Mouse (Mus musculus): ENCODE measurements at regions not wholly inside any gene's neighbourhood (a gene's known extent, or its start where the extent isn't known, plus 50 kb on each side); places are given as distances from the start of the nearest gene placed in this dataset.

DNA sequence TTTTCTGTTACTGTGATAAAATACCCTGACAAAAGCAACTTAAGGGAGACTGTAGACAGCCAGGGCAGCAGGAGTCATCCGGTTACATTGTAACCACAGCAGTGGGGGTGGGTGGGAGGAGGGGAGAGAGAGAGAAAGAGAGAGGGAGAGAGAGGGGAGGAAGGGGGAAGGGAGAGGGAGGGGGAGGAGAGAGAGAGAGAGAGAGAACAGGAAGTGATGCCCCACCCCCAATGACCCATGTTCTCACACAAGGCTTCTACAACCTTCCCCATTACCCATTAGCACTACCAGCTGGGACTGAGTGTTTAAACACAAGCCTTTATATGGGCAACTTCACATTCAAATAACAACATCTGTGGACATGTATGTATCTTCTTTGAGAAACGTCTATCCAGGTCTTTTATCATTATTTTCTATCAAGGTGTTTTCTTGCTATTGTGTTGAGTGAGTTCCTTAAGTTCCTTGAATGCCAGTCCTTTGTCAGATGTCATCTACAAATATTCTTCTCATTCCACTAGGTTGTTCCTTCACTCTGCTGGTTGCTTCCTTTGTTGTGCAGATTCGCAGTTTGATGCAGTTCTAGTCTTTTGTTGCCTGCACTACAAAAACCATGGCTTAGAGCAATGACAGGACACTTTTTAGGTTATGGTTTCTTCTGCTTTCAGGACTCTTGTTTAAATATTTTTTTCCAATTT is 274.7 kb upstream of the Ddx18 start:
- no peak for DNase-seq (ENCODE audit: low read depth, low spot score)

DNA sequence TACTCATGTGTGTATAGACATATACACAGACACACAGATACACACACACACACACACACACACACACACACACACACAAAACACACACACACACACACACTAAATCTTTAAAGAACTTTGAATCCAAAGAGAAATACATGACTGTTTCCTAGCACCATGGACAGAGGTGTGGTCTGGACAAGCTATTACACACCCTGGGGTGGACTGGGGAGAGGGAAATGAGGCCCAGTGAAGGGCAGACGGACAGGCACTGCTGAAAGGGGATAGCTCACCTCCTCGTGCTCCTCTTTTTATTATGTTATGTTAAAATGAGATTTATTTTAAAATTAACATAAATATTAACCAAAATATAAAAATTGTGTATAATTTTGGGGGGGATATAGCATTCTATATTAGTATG is 265.8 kb upstream of the Ddx18 start:
- DNase-seq (ENCODE audit: low read depth, low spot score): peak; percentile 7

DNA sequence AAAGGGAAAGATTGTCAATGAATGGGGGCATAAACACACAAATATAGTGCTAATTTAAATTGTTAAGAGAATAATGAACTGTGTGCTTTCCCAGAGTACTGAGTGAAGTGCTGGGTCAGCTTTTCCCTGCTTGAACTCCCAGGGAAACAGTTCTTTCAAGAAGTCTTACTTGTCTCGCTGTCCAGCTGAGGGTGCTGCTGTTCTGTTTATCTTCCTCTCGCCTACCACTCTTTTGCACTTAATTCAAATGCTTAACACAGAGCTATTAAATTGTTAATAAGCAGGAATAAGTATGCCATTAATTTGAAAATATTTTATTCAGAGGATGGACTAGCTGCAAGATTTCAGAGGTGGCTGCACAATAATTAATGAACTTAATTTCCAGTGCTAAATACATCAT is 262.5 kb upstream of the Ddx18 start:
- no peak for DNase-seq (ENCODE audit: low read depth, low spot score)

DNA sequence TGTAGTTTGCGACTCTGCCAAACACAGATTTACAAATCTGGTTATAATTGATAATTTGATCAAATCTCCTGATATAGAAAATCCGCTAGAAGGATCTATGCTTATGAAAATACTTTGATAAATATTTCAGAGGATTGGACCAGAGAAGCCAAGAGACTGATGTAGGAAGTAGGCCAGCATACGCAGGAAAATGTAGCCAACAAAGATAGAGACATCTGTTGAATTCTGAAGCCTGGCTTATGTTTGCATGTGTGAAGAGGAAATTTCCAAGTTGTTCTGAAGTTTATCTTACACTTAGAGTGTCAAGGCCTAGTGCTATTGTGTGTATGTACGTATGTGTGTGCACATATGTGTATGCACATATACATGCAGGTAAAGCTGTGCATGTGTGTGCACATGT is 255.2 kb upstream of the Ddx18 start:
- no peak for DNase-seq (ENCODE audit: low read depth, low spot score)

DNA sequence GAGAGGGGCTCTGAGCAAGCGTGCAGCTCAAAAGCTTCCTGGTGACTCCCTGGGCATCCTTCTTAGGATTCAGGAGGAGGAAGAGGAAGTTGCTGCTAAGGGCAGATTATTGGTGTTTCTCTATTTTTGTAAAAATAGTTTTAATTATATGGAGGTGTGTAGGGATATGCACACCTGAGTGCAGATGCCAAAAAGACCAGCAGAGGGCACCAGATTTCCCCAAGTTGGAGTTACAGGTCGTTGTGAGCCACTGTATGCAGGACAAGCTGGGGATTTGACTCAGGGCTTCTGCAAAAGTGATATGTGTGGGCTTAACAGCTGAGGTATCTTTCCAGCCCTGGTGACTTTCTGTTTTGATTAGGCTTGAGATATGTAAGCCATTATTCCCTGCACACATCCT is 235.5 kb upstream of the Ddx18 start:
- no peak for DNase-seq (ENCODE audit: low read depth, low spot score)

DNA sequence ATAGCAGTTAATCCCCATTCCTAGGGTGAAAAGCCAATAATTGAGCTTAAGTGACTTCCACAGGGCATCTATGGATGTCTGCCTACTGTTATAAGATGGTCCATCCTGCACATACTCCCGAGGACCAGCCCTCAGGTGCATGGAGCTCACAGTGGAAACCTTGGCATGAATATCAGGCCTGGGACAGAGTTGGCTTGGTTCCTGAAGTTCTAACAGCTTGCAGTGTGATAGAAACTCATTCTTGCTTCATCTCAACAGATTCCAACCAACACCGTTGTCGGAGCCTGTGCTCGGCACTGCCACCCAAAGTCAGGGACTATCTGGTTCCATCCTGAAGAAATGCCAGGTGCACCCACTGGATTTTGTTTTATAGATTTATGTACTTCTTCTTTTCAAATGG is 234.7 kb upstream of the Ddx18 start:
- DNase-seq (ENCODE audit: low read depth, low spot score): no peak

DNA sequence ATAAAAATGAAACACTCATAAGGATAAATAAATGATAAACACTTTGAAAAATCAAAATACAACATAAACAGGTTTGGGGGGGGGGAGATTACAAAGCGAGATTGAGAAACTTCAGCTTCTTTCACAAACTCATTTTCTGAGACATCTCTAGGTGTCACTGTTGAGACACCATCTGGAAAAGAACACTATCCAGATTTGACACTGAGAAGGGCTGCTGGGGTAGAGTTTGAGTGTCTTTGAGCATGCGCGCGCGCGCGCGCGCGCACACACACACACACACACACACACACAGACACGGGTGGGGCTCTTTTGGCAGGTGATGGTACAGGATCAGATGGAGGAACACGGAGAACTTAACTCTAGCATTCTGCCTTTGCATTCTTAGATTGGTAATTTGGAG is 230.7 kb upstream of the Ddx18 start:
- DNase-seq (ENCODE audit: low read depth, low spot score): no peak

DNA sequence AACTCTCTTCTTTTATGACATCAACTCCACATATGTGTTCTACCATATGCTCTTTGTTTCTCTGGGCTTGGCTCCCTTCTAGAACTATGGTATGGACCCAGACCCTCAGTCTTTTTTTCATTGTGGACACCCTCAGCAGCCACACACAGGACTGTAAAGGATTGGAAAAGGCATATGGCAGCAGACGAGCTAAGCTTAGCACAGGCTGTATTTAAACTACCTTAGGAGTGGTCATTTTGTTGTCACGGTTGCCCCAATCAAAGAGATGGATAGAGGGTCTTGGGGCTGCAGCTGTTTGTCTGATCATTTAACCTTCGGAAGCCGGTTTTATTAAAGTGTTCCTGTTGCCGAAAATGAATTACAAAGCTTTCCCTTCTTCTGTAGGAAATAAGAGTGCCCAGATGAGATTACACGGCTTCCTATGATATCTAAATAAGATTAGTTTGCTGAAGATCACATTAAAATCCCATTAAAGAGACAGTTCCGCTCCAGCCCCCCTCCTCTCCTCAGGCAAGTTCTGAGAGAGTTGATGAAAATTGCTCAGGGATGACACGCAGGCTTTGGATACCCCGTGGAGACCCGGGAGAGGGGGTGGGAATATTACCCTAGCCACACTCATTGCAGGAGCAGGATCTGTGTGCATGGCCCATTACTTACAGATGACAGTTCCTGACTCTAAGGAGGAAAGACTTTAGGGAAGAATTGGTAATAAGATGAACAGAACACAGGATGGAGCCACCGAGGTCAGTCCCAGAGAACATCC is 227.4 kb upstream of the Ddx18 start:
- DNase-seq (ENCODE audit: low read depth, low spot score): no peak

DNA sequence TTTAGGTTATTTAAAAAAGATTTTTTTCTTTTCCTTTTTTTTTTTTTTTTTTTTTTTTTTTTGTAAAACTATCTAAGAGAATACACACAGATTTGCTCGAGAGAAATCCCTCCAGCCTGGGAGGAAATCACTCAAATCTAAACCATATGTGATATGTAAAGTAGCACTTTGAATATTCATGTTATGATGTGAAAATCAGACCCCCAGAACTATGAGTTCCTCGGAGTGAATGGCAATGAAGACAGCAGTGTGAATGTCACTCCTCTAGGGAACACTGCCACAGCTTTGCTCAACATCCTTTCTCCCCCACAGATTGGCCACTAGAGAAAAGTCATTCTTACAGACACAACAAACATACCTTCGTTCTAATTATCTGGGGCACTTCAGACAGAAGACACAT is 217.8 kb upstream of the Ddx18 start:
- no peak for DNase-seq (ENCODE audit: low read depth, low spot score)

DNA sequence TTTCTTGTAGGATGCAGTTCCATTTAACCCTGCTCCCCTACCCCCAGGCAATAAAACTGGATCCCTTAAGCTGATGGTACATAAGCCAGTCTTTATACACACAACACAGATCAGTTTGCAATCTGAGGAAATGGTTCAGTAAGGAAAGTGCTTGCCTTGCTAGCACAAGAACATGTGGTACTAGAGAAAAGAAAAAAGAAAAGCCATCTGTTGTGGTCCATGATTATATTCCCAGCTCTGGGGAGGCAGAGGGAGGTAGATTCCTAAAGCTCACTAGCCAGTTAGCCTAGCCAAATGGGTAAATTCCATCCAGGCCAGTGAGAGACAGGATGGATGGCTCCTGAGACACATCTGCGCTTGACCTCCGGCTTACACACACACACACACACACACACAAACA is 206.2 kb upstream of the Ddx18 start:
- no peak for DNase-seq (ENCODE audit: low read depth, low spot score)

DNA sequence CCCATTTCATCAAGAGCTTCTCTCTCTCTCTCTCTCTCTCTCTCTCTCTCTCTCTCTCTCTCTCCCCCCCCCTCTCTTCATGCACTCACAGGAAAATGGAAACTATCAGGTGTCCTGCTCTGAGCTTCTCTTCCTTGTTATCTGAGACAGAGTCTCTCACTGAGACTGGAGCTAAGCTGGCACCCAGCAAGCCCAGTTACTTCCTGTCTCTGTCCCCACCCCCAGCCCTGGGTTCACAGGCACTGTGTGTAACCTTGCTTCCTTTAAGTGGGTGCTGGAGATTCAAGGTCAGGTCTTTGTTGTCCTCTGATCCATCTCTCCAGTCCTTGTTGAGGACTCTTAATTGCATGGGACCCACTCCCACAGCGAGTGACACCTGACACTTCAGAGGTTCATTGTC is 203.7 kb upstream of the Ddx18 start:
- DNase-seq (ENCODE audit: low read depth, low spot score): peak; percentile 30

DNA sequence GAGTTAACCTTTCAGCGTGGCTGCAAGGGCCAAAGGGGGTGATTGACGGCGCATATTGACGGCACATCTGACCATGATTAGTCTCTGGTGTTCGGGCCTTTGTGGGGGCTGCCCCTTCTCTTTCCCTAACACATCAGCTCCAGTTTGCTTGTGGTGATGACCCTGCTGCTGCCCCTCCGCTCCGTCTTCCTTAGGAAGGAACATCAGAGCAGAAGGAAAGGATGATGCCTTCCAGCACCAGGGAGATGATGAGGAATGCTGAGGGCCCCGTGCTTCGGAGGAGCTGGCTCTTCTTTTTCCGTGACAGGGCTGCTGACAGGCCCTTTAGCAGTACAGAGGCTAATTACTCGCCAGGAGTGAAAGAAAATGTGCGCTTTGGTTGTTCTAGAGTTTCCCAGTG is 203.1 kb upstream of the Ddx18 start:
- peak; percentile 63 for DNase-seq (ENCODE audit: low read depth, low spot score)

DNA sequence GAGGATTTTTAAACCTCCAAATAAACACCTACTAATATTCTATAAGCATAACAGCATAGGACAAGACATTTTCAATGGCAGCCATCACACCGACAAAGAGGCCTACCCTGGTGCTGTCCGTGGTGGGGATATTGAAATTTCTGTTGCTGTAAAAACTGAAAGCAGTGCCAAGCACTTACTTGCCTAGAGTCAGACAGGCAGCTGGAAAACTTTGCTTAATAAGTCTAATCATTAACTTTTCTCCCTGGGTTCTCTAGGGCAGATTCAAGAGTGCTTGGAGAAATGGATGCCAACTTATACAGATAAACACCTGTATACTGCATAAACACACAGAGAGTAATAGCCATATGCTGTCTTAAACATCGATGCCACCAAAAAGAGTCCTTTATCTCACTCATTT is 192.3 kb upstream of the Ddx18 start:
- DNase-seq (ENCODE audit: low read depth, low spot score): no peak

DNA sequence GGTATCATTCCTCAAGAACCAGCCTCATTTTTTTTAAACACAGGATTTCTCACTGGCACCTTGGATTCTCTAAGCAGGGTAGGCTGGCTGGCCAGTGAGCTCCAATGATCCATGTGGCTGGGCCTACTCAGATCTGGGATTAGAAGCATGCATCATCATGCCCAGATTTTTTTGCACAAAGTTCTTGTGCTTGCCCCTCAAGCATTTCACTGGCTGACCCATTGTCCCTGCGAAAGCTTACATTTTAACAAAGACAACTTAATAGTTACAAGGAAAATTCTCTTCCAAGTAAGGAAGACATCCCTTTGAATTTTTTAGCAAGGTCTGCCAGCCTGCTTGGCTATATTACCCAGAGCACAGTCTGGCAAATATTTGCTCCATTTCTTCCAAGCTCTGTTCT is 177.4 kb upstream of the Ddx18 start:
- DNase-seq (ENCODE audit: low read depth, low spot score): no peak

DNA sequence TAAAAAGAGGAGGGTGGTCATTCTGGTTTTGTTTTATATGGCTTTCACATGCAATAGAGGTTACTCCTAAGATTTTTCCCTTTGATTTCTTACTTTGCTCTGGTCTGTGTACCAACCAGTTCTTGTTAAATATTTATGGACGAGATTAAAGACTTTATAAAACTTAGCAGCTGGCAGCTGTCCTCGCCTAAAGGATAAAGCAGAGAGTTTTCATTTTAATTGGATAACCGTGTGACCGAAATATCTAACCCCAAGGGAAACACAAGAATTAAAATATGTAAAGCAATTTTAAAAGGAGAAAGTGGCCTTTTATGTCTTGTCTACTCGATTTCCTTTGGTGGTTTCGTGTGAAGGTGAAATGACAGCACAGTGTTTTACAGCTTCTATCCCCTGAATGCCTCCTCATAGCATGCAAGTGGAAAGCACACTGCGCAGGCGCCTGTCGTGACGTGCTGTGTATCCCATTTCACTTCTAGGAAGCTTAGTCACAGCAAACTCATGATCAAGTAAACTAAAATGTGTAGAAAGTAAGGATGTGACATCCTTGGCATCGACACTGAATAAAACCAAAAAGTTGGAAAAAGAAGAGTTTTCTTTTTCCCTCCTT is 167.4 kb upstream of the Ddx18 start:
- no peak for DNase-seq (ENCODE audit: low read depth, low spot score)

DNA sequence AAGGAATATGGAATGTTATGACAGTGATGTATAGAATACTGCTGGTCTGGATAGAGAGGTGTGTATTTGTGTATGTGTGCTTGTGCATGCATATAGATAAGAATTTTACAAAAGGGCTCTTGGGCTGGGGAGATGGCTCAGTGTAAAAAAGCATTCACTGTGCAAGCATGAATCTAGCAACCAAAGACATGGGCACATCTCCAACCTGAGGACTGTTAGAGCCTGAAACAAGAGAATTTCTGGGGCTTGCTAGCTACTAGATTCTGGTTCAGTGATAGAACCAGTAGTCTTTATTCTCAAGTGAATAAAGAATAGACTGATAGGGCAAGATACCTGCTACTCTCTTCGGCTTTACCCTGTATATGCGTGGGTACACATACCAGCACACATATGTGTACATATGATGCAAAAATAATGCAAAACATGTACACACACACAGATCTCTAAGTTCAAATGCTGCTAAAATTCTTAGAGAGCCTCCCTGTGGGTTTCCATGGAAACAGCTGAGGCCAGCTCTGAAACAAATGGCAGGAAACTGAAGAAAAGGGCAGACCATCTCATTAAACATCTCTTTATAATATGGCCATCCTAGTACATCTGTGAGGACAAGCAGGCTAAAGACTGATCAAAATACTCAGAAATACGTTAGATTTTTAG is 166.8 kb upstream of the Ddx18 start:
- peak; percentile 5 for DNase-seq (ENCODE audit: low read depth, low spot score)

DNA sequence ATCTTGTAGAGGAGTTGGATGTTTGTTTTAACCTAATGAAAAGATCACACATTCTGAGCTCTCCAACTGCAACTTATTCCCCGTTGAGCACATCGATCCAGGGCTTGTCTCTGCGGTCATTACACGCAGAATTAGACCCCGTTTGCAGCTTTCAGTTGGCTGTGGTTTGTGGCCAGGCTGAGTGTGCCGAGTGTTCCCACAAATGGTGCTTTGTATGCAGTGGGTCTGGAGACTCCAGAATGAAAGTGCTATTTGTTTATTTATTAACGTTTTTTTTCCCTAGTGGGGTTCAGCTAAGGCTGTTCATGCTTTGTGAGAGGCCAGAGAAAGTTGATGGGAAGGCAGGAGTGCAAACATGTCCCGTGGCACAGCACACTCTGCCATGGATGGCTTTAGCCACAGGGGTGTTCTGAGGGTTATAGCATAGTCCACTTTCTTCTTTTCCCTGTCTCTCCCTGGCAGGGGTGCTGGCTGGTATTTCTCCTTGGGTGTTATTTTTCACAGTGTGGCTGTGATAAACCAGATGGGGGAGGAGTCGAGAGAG is 141.6 kb upstream of the Ddx18 start:
- no peak for DNase-seq (ENCODE audit: low read depth, low spot score)

DNA sequence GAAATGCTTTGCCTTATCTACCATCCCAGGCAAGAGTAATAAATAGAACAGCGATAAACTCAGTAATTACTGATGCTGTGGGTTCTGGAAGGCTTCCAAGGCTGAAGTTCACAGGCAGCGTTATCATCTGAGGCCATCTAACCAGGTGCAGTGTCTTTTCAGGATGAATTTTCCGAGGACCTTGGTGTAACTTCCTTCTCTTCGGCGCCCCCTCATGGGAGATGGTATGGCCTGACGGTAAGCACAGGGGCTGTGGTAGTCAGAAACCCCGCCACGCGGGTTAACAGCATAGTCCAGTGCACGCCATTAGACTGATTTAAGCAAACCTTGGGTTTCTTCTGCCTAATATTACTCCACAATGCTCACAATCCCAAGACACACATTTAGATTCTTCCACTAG is 140.5 kb upstream of the Ddx18 start:
- no peak for DNase-seq (ENCODE audit: low read depth, low spot score)

DNA sequence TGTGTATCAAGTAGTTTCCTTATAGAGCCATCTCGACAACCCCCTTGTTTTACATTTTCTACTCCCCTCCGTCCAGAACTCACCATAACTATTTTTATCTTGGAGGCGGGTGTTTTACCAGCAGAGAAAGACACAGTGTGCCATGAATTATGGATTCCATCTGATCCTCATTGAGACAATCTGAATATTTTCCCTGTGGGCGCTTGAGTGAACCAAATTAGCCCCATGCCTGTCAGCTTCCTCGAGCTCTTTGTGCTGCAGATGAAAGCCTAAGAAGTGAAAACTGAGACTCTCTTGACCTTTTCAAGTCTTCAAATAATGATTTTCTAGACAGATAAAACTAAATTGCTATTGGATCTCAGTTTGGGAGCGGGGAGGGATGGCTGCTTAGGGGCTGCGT is 134.0 kb upstream of the Ddx18 start:
- peak; percentile 27 for DNase-seq (ENCODE audit: low read depth, low spot score)

DNA sequence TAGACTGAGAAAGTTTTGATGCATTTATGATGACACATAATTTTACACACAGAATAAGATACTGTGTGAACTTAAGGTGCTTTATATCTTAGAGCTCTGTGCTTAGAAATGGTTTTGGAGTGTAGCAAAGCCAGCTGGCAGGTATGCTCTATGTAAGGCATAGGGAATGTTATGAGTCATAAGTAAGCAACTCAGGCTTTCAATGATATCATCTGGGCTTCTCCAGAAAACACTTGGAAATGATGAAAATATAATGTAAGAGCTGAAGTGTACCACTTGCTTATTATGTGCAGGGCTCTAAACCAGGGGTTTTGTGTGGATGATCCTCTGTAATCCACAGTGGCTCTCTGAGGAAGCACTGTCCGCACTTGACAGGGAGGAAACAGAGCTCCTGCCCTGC is 86.1 kb upstream of the Ddx18 start:
- DNase-seq (ENCODE audit: low read depth, low spot score): no peak

DNA sequence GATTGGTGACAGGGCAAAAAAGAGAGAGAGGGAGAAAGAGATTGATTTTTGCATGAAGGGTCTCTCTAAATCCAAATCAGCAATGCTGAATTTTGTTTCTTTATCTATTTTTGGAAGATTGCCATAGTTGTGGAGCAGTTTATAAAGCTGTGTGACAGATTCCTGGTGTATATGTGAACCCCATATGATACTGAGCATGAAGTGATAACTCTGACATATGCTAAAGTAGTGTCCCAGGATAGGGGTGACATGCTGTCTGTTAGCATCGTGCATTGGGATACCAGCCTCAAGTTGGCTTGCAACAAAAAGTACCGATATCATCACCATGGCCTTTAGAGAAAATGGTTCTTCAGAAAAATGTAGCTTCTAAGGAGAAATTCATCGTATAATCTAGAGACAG is 82.3 kb upstream of the Ddx18 start:
- no peak for DNase-seq (ENCODE audit: low read depth, low spot score)

DNA sequence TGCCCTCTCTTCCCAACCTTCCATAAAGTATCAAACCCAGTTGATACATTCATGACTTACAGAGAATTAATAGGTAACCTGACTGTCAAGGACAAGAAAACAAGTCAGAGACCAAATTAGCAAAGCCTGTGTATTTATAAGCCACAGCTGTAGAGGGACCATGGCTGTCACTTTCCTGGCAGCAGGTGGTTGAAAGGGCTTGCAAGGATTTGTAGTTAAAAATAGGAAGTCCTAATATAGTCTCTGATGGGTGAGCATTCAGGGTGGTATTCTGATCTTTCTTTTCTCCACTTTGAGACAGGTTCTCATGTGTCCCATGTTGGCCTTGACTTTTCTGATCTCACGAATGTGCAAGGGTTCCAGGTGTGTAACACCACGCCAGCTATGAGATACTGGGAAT is 63.7 kb upstream of the Ddx18 start:
- DNase-seq (ENCODE audit: low read depth, low spot score): no peak
